In genomic region chr4:148804137-148804779, GRCm38 (mm10) we compare ENCODE assay signal across 8 mouse cellular contexts. TPM values are rescaled to one million over a fixed set of nuclear protein-coding genes. Genes with fewer than 3 reads are reported as not detected.
DNase-seq lines count a peak whose midpoint lies in the region; ATAC-seq and TF ChIP-seq lines count a peak whose summit lies in the region.

Casz1 (plus strand) TSS chr4:148804429.

- H3K27ac ChIP-seq in layer of hippocampus, adult 2 months, result no peak within 1 kb of the TSS
- no peak within 1 kb of the TSS for H3K27ac ChIP-seq in liver, postnatal 0 days (ENCODE audit: low read depth)

- no peak within 1 kb of the TSS for H3K9ac ChIP-seq in liver, postnatal 0 days (replicated peaks)

- TF ChIP-seq CTCF in layer of hippocampus, adult 2 months (conservative IDR thresholded peaks at IDR 0.05), result no peak; the same call in 1 of the 2 replicates
- TF ChIP-seq CTCF in liver, postnatal 0 days (IDR thresholded peaks at IDR 0.05; ENCODE audit: low read depth), result no peak

- DNase-seq in Muller cell, postnatal 12 days (ENCODE audit: inconsistent ontology term), result peak; percentile 98
- DNase-seq in cerebellum, adult 8-10 months, result peak; percentile 58
- DNase-seq in heart, postnatal 4 days, result peak; percentile 98
- DNase-seq in layer of hippocampus, adult 2 months (ENCODE audit: low spot score in 2 of 2), result peak; percentile 84 to 86
- DNase-seq in liver, postnatal 0 days, result peak; percentile 76
- peak; percentile 89 for DNase-seq in ovary, postnatal 10 days (ENCODE audit: low spot score)

- peak; percentile 85; the same call in 1 of the 2 replicates for ATAC-seq in frontal cortex, adult (ENCODE audit: low TSS enrichment)
- peak; percentile 77 for ATAC-seq in liver, postnatal 0 days
- ATAC-seq in CD4-positive, CD25-positive, alpha-beta regulatory T cell, adult 4 months, result no peak

- H3K9me3 ChIP-seq in liver, postnatal 0 days (ENCODE audit: low read length), result no peaks in the 10 kb centered on the region

- WGBS in liver, postnatal 0 days (ENCODE audit: insufficient replicate concordance), result 1% methylated on average over 61 of the region's 68 CpGs

- H3K4me3 ChIP-seq in layer of hippocampus, adult 2 months, result peak within 1 kb of the TSS; percentile 71
- peak within 1 kb of the TSS; percentile 53 for H3K4me3 ChIP-seq in liver, postnatal 0 days (ENCODE audit: low read depth, low read length)

- H3K27me3 ChIP-seq in liver, postnatal 0 days (ENCODE audit: insufficient read depth, low read length), result peaks cover 75% of the 10 kb centered on the region

- H3K36me3 ChIP-seq in liver, postnatal 0 days (replicated peaks; ENCODE audit: insufficient read depth, low read length), result no peaks in the 10 kb centered on the region

- H3K4me1 ChIP-seq in liver, postnatal 0 days (ENCODE audit: insufficient read depth), result peaks cover 10% of the 10 kb centered on the region; the same call in 1 of the 2 replicates

- peak within 1 kb of the TSS; percentile 86 for H3K4me2 ChIP-seq in liver, postnatal 0 days (ENCODE audit: low read depth, low read length)

- TF ChIP-seq EP300 in liver, postnatal 0 days (IDR thresholded peaks at IDR 0.05; ENCODE audit: low read depth), result no peak

RNA-seq across cellular contexts. Expression of gene Casz1, which starts in this region (rescaled TPM):
- 10 to 100 TPM; 79.5 to 82.9 TPM for total RNA-seq in heart, postnatal 4 days (2021)
- total RNA-seq in layer of hippocampus, adult 2 months (2021), result under 1 TPM; 0.34 to 0.56 TPM
- polyA plus RNA-seq in liver, postnatal 0 days (2015; fragmentation: Nextera tagmentation; extraction: Ambion mirVana), result 0.43 and 0.65 TPM in 2 replicates
- polyA plus RNA-seq in CD4-positive, CD25-positive, alpha-beta regulatory T cell, adult 4 months (2017; shearing (Covaris generic)), result 1 to 10 TPM; 1.0 to 1.9 TPM

Comparison
In these comparisons a context has a peak if more than half of its experiments do, and no peak if none do; other contexts are left out.
1. RNA of gene Casz1 (total RNA-seq): 79.5 to 82.9 TPM in heart, postnatal 4 days; 0.34 to 0.56 TPM in layer of hippocampus, adult 2 months; every median in the first group is over 10 times any median in the second.
2. Peak in DNase-seq and H3K4me3 ChIP-seq in layer of hippocampus, adult 2 months; RNA of the gene not detected or under 1 TPM.
3. Peak in DNase-seq, ATAC-seq, H3K4me3 ChIP-seq and H3K4me2 ChIP-seq in liver, postnatal 0 days; RNA of the gene not detected or under 1 TPM.
4. Peak in every context shown above with its lines, with median percentiles within 50 percentile points of each other: DNase-seq.